In the genomic region with DNA sequence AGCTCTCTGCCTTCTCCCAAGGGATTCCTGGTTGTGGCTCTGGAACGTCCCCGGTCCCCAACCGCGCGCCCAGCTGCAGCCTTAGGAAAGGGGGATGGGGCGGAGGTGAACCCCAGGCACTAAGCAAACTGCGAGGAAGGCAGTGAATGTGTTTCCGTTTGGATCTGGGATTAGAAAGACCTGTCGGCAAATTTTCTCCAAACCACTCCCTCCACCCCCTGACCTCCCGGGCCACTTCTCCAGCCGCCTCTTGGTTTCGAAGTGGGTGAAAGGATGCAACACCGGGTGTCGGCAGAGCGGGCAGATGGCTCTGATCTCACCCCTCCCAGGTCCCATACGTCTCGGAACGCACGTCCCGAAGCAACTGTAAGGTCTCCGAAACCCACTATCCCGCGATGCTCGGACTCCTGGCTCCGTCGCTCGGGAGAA, we compare ENCODE assay signal across 8 mouse cellular contexts. TPM values are rescaled to one million over a fixed set of nuclear protein-coding genes. Genes with fewer than 3 reads are reported as not detected.
DNase-seq lines count a peak whose midpoint lies in the region; ATAC-seq and TF ChIP-seq lines count a peak whose summit lies in the region.

No protein-coding gene starts in this region.

- WGBS in kidney, adult 2 months = 21% methylated on average over 27 of the region's 27 CpGs
- WGBS in heart, embryonic 16.5 days = 1% methylated on average over 27 of the region's 27 CpGs

- peak overlapping the region; percentile 93 for H3K4me2 ChIP-seq in heart, embryonic 16.5 days (ENCODE audit: low read depth, low read length)

- intact Hi-C loops in gastrocnemius, postnatal 14 days (cut with DNase I; ENCODE audit: low total_unique reads) = no loop called here

- no peak overlapping the region for H3K27ac ChIP-seq in kidney, adult 2 months (ENCODE audit: insufficient read depth, low read depth, low read length)
- no peak overlapping the region for H3K27ac ChIP-seq in heart, embryonic 16.5 days (ENCODE audit: low read length)

- no peaks in the 10 kb centered on the region for H3K27me3 ChIP-seq in kidney, adult 2 months (replicated peaks; ENCODE audit: control insufficient read depth, insufficient read depth, low read length)
- H3K27me3 ChIP-seq in heart, embryonic 16.5 days (ENCODE audit: control insufficient read depth, insufficient read depth, low read length) = peaks cover 30% of the 10 kb centered on the region

- no peak for ATAC-seq in heart, embryonic 16.5 days (replicated peaks; ENCODE audit: extremely low read depth, insufficient read depth, low FRiP score)

- no peak for DNase-seq in kidney, adult 2 months
- DNase-seq in kidney, adult 9 months = no peak
- peak; percentile 30 to 47 for DNase-seq in cerebellum, postnatal 25 days
- DNase-seq in lung, postnatal 10 days = peak; percentile 18
- DNase-seq in right cerebral cortex, postnatal 10 days (ENCODE audit: low spot score in 2 of 2) = no peak
- no peak for DNase-seq in gastrocnemius, postnatal 14 days
- no peak for DNase-seq in testis, postnatal 10 days (ENCODE audit: low spot score)

- TF ChIP-seq POLR2A in kidney, adult 2 months (IDR thresholded peaks at IDR 0.05; ENCODE audit: low read depth, low read length) = no peak

- no peaks in the 10 kb centered on the region for H3K36me3 ChIP-seq in kidney, adult 2 months (ENCODE audit: control insufficient read depth, insufficient read depth, low read length)
- H3K36me3 ChIP-seq in heart, embryonic 16.5 days (ENCODE audit: control insufficient read depth, insufficient read depth) = no peaks in the 10 kb centered on the region

- peaks cover 8% of the 10 kb centered on the region; the same call in 1 of the 2 replicates for H3K4me1 ChIP-seq in kidney, adult 2 months (ENCODE audit: control insufficient read depth, insufficient read depth, low read length)
- H3K4me1 ChIP-seq in heart, embryonic 16.5 days (ENCODE audit: control insufficient read depth, insufficient read depth, low read length) = peaks cover 16% of the 10 kb centered on the region

- no peak for TF ChIP-seq CTCF in kidney, adult 2 months (conservative IDR thresholded peaks at IDR 0.05; ENCODE audit: insufficient read depth, insufficient read length, low read depth, low read length)

- H3K9ac ChIP-seq in heart, embryonic 16.5 days (ENCODE audit: low read length) = peak overlapping the region; percentile 74

- H3K4me3 ChIP-seq in kidney, adult 2 months (ENCODE audit: insufficient read depth, low read depth, low read length) = peak overlapping the region; percentile 94
- peak overlapping the region; percentile 85 for H3K4me3 ChIP-seq in heart, embryonic 16.5 days (ENCODE audit: low read length)

- no peaks in the 10 kb centered on the region for H3K9me3 ChIP-seq in heart, embryonic 16.5 days (replicated peaks; ENCODE audit: control insufficient read depth, low read length)

RNA-seq across cellular contexts. Expression of gene Ntn1, which starts 16.0 kb away (rescaled TPM):
- 24.4 and 33.1 TPM in 2 replicates for polyA plus RNA-seq in kidney, adult 2 months (2012; rRNA removed)
- polyA plus RNA-seq in heart, embryonic 16.5 days (2015; fragmentation: Nextera tagmentation; extraction: Ambion mirVana) = 17.7 and 21.3 TPM in 2 replicates
- 10 to 100 TPM in 1 of 2 experiments, 1 to 10 TPM in 1; 6.9 to 10.9 TPM for total RNA-seq in gastrocnemius, postnatal 14 days (2021)

RNA-seq across cellular contexts. Expression of gene Pik3r5, which starts 47.3 kb away (rescaled TPM):
- 0.83 and 2.2 TPM in 2 replicates for polyA plus RNA-seq in kidney, adult 2 months (2012; rRNA removed)
- 1.3 and 2.5 TPM in 2 replicates for polyA plus RNA-seq in heart, embryonic 16.5 days (2015; fragmentation: Nextera tagmentation; extraction: Ambion mirVana)
- total RNA-seq in gastrocnemius, postnatal 14 days (2021) = under 1 TPM; 0.35 to 0.41 TPM

Comparison
In these comparisons a context has a peak if more than half of its experiments do, and no peak if none do; other contexts are left out.
1. DNase-seq: peak in cerebellum, postnatal 25 days (2 of 2) and lung, postnatal 10 days (single experiment); none in kidney, adult 2 months (single experiment), kidney, adult 9 months (single experiment), right cerebral cortex, postnatal 10 days (0 of 2), gastrocnemius, postnatal 14 days (single experiment) and testis, postnatal 10 days (single experiment).